Mouse (Mus musculus) liver, embryonic 14.5 days (tissue): ENCODE measurements around the gene Slc30a2. TPM values are rescaled to one million over a fixed set of nuclear protein-coding genes. Genes with fewer than 3 reads are reported as not detected.

Experiments used
- ATAC-seq: fragments of 200-750 bp; cut with Nextera tagmentation; 2 replicates; pipeline ENCODE4 v1.8.0; 2017; ENCODE audit warnings: moderate number of reproducible peaks, mild to moderate bottlenecking, moderate library complexity; ENCODE audit not compliant: insufficient read depth
- DNase-seq, 3 experiments: peaks; one replicate each; pipeline ENCODE4 v3.0.0-alpha.2; 2012 to 2013; ENCODE audit warnings: low read depth in 3 of 3, low spot score in 3 of 3
- H3K27ac ChIP-seq: fragments of 300-500 bp; sonication (generic); 2 replicates; pipeline ENCODE4 v1.5.1; 2014; ENCODE audit warnings: moderate library complexity, mild to moderate bottlenecking, control low read depth, inconsistent platforms
- H3K27me3 ChIP-seq: fragments of 300-500 bp; sonication (generic); 2 replicates; pipeline ENCODE4 v1.6.1; 2014; ENCODE audit warnings: mild to moderate bottlenecking, low read length, moderate library complexity; ENCODE audit not compliant: control insufficient read depth, insufficient read depth
- H3K36me3 ChIP-seq: fragments of 300-500 bp; sonication (generic); replicated peaks from 2 replicates; pipeline ENCODE4 v1.6.1; 2014; ENCODE audit warnings: low read depth; ENCODE audit not compliant: control insufficient read depth, insufficient read depth
- H3K4me1 ChIP-seq, 2 experiments: fragments of 200-500 bp in 1 of 2; fragments of 300-500 bp in 1 of 2; sonication (generic) in 1 of 2; replicated peaks; 2 replicates each; pipeline ENCODE4 v1.6.1; 2012 to 2014; ENCODE audit warnings: antibody characterized with exemption in 1 of 2, inconsistent platforms in 1 of 2, low read length in 1 of 2; ENCODE audit not compliant: control insufficient read depth in 2 of 2, insufficient read depth in 2 of 2
- H3K4me2 ChIP-seq: fragments of 300-500 bp; sonication (generic); 2 replicates; pipeline ENCODE4 v1.6.1; 2014; ENCODE audit warnings: low read depth, mild to moderate bottlenecking, control low read depth, moderate library complexity
- H3K4me3 ChIP-seq, 2 experiments: fragments of 200-500 bp in 1 of 2; fragments of 300-500 bp in 1 of 2; sonication (generic) in 1 of 2; 2 replicates each; pipeline ENCODE4 v1.5.1; 2012 to 2014; ENCODE audit warnings: low read depth in 2 of 2, low read length in 2 of 2, mild to moderate bottlenecking in 2 of 2, control low read depth in 1 of 2, inconsistent platforms in 1 of 2, moderate library complexity in 1 of 2; ENCODE audit not compliant: insufficient read depth in 1 of 2
- H3K9ac ChIP-seq: fragments of 300-500 bp; sonication (generic); replicated peaks from 2 replicates; pipeline ENCODE4 v1.6.1; 2014; ENCODE audit warnings: mild to moderate bottlenecking, control low read depth, moderate library complexity
- H3K9me3 ChIP-seq: fragments of 300-500 bp; sonication (generic); 2 replicates; pipeline ENCODE4 v1.6.1; 2016; ENCODE audit warnings: low read length, mixed read lengths; ENCODE audit not compliant: control insufficient read depth
- CTCF ChIP-seq: IDR thresholded peaks from 2 replicates; pipeline ENCODE4 v1.5.1; 2016; ENCODE audit warnings: antibody characterized with exemption, low read depth, control low read depth
- EP300 ChIP-seq: IDR thresholded peaks from 2 replicates; pipeline ENCODE4 v1.6.1; 2016; ENCODE audit warnings: antibody characterized with exemption, low read depth
- WGBS: fragments of 180-500 bp; shearing (Covaris S2); extraction: QIAGEN DNeasy Blood & Tissue Kit; methylation state at CpG from one replicate; pipeline ENCODE4 v1.1.7; 2014; ENCODE audit not compliant: insufficient replicate concordance; 5-methylcytosine and 5-hydroxymethylcytosine counted together
- polyA plus RNA-seq, 2 experiments: library from polyadenylated mRNA; depleted of rRNA in 1 of 2; stranded (reverse) in 1 of 2; unstranded in 1 of 2; fragments of >200 nt; fragmentation: Nextera tagmentation in 1 of 2; extraction: Ambion mirVana in 1 of 2; gene quantifications; 2 replicates each; pipeline versions ENCODE4 v1.2.1 to v1.2.3; 2012 to 2014

Gene Slc30a2
- polyA plus RNA-seq, 2 experiments, result 0.02 TPM; not detected in 1

GRCm38 (mm10) chr4:134355841-134356452, 13.0 kb downstream of the Slc30a2 start:
- Histone ChIP-seq H3K4me3 (no peak overlapping the region), H3K4me1 (no peaks in the 10 kb centered on the region; a peak in 1 of 4 replicates), H3K9me3 (no peaks in the 10 kb centered on the region), H3K4me2 (no peak overlapping the region), H3K36me3 (no peaks in the 10 kb centered on the region), H3K27ac (no peak overlapping the region), H3K27me3 (no peaks in the 10 kb centered on the region), H3K9ac (no peak overlapping the region)
- 49% methylated on average over 16 of the region's 16 CpGs for WGBS
- ATAC-seq (no peak), DNase-seq (no peak)
- TF ChIP-seq CTCF (no peak), EP300 (no peak)

- WGBS, result 22% methylated on average over 22 of the region's 22 CpGs
- H3K9ac ChIP-seq, result no peak overlapping the region
Observed at GRCm38 (mm10) chr4:134356591-134357460, 13.8 kb downstream of the Slc30a2 start.

GRCm38 (mm10) chr4:134357461-134357771, 14.4 kb downstream of the Slc30a2 start:
- TF ChIP-seq EP300 (no peak), CTCF (no peak)
- WGBS, result 43% methylated on average over 17 of the region's 17 CpGs
- Histone ChIP-seq H3K9ac (no peak overlapping the region), H3K4me1 (no peaks in the 10 kb centered on the region; a peak in 1 of 4 replicates), H3K4me2 (peak overlapping the region; percentile 34; the same call in 1 of the 2 replicates), H3K27me3 (no peaks in the 10 kb centered on the region), H3K27ac (no peak overlapping the region), H3K36me3 (no peaks in the 10 kb centered on the region), H3K4me3 (no peak overlapping the region), H3K9me3 (no peaks in the 10 kb centered on the region)
- no peak for ATAC-seq
- DNase-seq, result no peak

More at GRCm38 (mm10) chr4:134356591-134357460, 13.8 kb downstream of the Slc30a2 start:
- Histone ChIP-seq H3K36me3 (no peaks in the 10 kb centered on the region), H3K4me1 (no peaks in the 10 kb centered on the region; a peak in 1 of 4 replicates), H3K9me3 (no peaks in the 10 kb centered on the region), H3K4me3 (no peak overlapping the region), H3K27me3 (no peaks in the 10 kb centered on the region), H3K27ac (no peak overlapping the region), H3K4me2 (peak overlapping the region; percentile 34)
- ATAC-seq (no peak), DNase-seq (peak; percentile 33 to 37 (median 33))
- TF ChIP-seq EP300 (no peak), CTCF (peak; percentile 97)

- 63% methylated on average over 6 of the region's 6 CpGs for WGBS
- H3K4me3 ChIP-seq, result no peak overlapping the region
- DNase-seq, result no peak
Observed at GRCm38 (mm10) chr4:134359649-134360048, 16.7 kb downstream of the Slc30a2 start.

GRCm38 (mm10) chr4:134361215-134361614, 18.2 kb downstream of the Slc30a2 start:
- no peak for ATAC-seq
- WGBS, result 16% methylated on average over 5 of the region's 5 CpGs

More at GRCm38 (mm10) chr4:134359649-134360048, 16.7 kb downstream of the Slc30a2 start:
- TF ChIP-seq EP300, result no peak
- TF ChIP-seq CTCF, result no peak
- no peak overlapping the region for H3K9ac ChIP-seq
- H3K27ac ChIP-seq, result no peak overlapping the region
- no peaks in the 10 kb centered on the region for H3K36me3 ChIP-seq
- no peaks in the 10 kb centered on the region for H3K27me3 ChIP-seq
- no peaks in the 10 kb centered on the region; a peak in 1 of 4 replicates for H3K4me1 ChIP-seq
- H3K9me3 ChIP-seq, result no peaks in the 10 kb centered on the region
- H3K4me2 ChIP-seq, result no peak overlapping the region
- no peak for ATAC-seq

More at GRCm38 (mm10) chr4:134361215-134361614, 18.2 kb downstream of the Slc30a2 start:
- no peaks in the 10 kb centered on the region for H3K36me3 ChIP-seq
- no peak overlapping the region for H3K4me2 ChIP-seq
- no peak for DNase-seq
- no peak overlapping the region for H3K27ac ChIP-seq
- no peak overlapping the region for H3K9ac ChIP-seq
- no peaks in the 10 kb centered on the region for H3K9me3 ChIP-seq
- TF ChIP-seq CTCF, result no peak
- no peak for TF ChIP-seq EP300
- no peak overlapping the region for H3K4me3 ChIP-seq
- H3K4me1 ChIP-seq, result no peaks in the 10 kb centered on the region; a peak in 1 of 4 replicates
- no peaks in the 10 kb centered on the region for H3K27me3 ChIP-seq
